Mouse (Mus musculus): ENCODE data around the gene Gm6793.

Gm6793 gene

GRCm38 (mm10) chr8:111982116-111982515 lies 32.7 kb downstream of the Gm6793 start:
- peak; percentile 57 to 63 for DNase-seq

GRCm38 (mm10) chr8:111978147-111978546 lies 36.7 kb downstream of the Gm6793 start:
- DNase-seq, result peak in 1 of 2 experiments; percentile 29

GRCm38 (mm10) chr8:111976326-111976725 lies 38.5 kb downstream of the Gm6793 start:
- DNase-seq, result no peak

GRCm38 (mm10) chr8:111975706-111976105 lies 39.1 kb downstream of the Gm6793 start:
- no peak for DNase-seq

GRCm38 (mm10) chr8:111974138-111974537 lies 40.7 kb downstream of the Gm6793 start:
- DNase-seq, result no peak

GRCm38 (mm10) chr8:111968991-111969390 lies 45.8 kb downstream of the Gm6793 start:
- DNase-seq, result no peak

- DNase-seq, result no peak
These were observed 46.3 kb downstream of the Gm6793 start for GRCm38 (mm10) chr8:111968541-111968940.

- DNase-seq, result no peak
These were observed 47.5 kb downstream of the Gm6793 start for GRCm38 (mm10) chr8:111967246-111967870.

- no peak for DNase-seq
These were observed 49.8 kb downstream of the Gm6793 start for GRCm38 (mm10) chr8:111964849-111965561.

- no peak for DNase-seq
These were observed 50.5 kb downstream of the Gm6793 start for GRCm38 (mm10) chr8:111964351-111964750.

GRCm38 (mm10) chr8:111963546-111963945 lies 51.3 kb downstream of the Gm6793 start:
- DNase-seq, result no peak
